Mouse (Mus musculus): Measurements from ENCODE around the gene Ccdc69. TPM values are rescaled to one million over a fixed set of nuclear protein-coding genes. Genes with fewer than 3 reads are reported as not detected.
A peak's percentile ranks its signal among the peaks of the same experiment; 100 is the strongest.

Ccdc69 gene
- total RNA-seq, 1 experiment from 2014 or later, result 41.1 TPM

- no peak for ATAC-seq (replicated peaks; ENCODE audit: insufficient number of reproducible peaks, low FRiP score, low TSS enrichment, poor library complexity, severe bottlenecking)
These were observed 56.5 kb downstream of the Ccdc69 start for GRCm38 (mm10) chr11:55021458-55021857.

GRCm38 (mm10) chr11:55019711-55020110, 58.2 kb downstream of the Ccdc69 start:
- no peak for ATAC-seq (replicated peaks; ENCODE audit: insufficient number of reproducible peaks, low FRiP score, low TSS enrichment, poor library complexity, severe bottlenecking)

GRCm38 (mm10) chr11:55018034-55018433, 59.9 kb downstream of the Ccdc69 start:
- no peak for ATAC-seq (replicated peaks; ENCODE audit: insufficient number of reproducible peaks, low FRiP score, low TSS enrichment, poor library complexity, severe bottlenecking)

- ATAC-seq (replicated peaks; ENCODE audit: insufficient number of reproducible peaks, low FRiP score, low TSS enrichment, poor library complexity, severe bottlenecking), result no peak
These were observed 60.7 kb downstream of the Ccdc69 start for GRCm38 (mm10) chr11:55017201-55017600.

DNA sequence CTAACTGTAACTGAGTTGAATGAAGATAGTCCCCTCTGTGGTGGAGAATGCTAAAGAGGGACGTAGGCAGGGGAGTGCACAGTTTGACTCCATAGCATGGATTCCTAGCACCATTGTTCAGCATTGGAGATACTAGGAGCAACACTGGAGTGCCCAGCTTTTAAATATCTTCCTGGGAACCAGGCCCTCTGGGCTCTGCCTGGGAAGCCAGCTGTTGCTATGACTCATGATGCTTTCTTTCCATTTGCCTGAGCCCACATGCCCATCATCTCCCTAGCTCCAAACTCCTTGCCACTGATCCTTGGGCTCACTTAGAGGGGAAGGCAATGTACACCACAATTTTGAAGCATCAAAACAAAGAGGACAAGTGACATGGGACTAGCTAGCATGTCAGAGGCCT, 61.2 kb downstream of the Ccdc69 start:
- no peak for ATAC-seq (replicated peaks; ENCODE audit: insufficient number of reproducible peaks, low FRiP score, low TSS enrichment, poor library complexity, severe bottlenecking)

GRCm38 (mm10) chr11:55015831-55016241, 62.1 kb downstream of the Ccdc69 start:
- ATAC-seq (replicated peaks; ENCODE audit: insufficient number of reproducible peaks, low FRiP score, low TSS enrichment, poor library complexity, severe bottlenecking), result no peak

DNA sequence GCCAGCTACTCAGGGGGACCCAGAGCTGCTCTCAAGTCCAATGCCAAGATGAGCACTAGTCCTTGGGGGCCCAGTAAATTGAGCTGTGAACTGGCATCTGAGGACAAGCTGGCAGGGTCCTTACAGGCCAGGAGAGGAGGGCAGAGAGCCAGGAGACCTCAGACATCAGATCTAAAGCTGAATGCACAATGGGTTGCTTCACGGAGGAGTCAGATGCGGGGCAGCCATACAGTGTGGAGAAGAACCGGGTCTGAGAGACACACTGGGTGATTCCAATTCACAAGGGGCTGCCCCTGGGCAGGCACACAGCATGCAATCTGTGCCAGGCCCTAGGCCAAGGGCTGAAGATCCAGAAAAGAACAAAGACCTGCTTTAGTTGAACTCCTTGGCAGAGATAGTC, 62.7 kb downstream of the Ccdc69 start:
- ATAC-seq (replicated peaks; ENCODE audit: insufficient number of reproducible peaks, low FRiP score, low TSS enrichment, poor library complexity, severe bottlenecking), result no peak

DNA sequence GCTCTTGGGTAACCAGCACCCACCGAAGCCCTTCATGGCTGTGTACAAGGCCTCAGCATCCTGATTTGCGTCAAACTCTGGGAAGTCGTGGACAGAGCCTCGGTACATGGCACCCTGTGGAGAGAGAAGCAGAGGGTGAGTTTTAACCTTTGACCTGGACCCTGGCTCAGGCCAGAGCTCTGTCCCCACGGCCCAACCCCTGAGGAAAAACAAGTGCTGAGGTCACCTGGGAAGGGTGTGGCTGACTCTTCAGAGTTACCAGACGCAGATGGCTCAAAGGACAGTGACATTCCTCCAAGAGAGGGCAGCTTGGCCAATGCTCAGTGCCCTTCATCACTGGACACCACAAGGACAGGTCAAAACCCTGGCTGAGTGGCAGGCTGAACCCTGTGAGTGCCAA, 64.1 kb downstream of the Ccdc69 start:
- no peak for ATAC-seq (replicated peaks; ENCODE audit: insufficient number of reproducible peaks, low FRiP score, low TSS enrichment, poor library complexity, severe bottlenecking)

- 0 out of 2 replicates have a peak, but pooled peaks have one; percentile 10 for ATAC-seq (replicated peaks; ENCODE audit: insufficient number of reproducible peaks, low FRiP score, low TSS enrichment, poor library complexity, severe bottlenecking)
These were observed 65.1 kb downstream of the Ccdc69 start for GRCm38 (mm10) chr11:55012551-55013521.

DNA sequence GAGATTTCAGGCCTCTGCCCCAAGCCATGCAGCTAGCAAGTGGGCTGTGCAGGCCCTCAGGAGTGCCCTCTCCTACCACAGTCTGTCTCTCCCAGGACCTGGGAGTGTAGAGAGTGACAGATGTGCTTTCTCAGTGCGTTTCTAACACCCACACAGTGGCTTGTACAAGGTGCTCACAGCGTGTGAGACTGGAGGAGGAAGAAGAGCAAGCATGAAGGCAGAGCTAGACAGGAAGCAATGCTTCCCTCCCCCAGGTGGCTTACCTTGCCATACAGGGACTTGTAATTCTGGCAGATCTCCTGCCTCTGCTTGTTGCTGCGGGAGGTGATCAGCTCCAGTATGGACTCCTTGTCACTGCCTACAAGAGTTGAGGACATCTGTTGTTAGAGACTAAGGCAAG, 66.5 kb downstream of the Ccdc69 start:
- ATAC-seq (replicated peaks; ENCODE audit: insufficient number of reproducible peaks, low FRiP score, low TSS enrichment, poor library complexity, severe bottlenecking), result no peak

DNA sequence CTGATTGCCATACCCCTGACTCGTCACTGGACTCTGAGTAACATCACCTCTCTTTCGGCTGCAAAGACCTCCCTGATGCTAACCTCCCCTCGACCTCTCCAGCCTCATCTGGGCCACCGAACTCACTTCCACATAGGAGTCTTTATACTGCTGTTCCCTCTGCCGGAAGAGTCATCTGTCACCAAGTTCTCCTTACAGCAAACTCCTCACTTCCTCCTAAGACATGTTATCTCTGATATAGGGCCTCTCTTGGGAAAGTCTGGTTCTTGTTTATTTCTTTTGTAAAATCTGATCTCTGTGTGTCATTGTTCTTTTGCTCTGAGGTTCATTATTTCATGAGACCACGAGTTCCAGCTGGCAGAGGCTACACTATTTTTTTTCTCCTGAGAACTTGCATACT, 69.7 kb downstream of the Ccdc69 start:
- peak; percentile 54 for ATAC-seq (replicated peaks; ENCODE audit: insufficient number of reproducible peaks, low FRiP score, low TSS enrichment, poor library complexity, severe bottlenecking)

DNA sequence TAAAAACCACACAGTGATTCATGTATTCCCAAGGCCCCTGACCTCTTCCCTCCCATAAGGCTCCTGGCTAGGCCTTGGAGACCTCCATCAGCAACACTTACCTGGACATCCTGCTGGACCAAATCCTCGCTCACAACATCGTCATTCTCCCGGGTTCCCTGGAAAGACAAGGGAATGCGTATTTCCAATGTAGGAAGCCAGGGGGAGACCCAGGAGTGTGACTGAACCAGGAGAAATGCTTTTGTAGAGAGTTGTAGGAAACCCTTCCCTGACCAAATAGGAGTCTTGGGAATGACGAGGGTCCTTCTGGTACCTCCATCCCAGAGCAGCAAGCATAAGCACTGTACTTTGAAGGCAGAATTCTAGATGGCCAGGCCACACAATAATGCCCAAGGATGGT, 72.2 kb downstream of the Ccdc69 start:
- ATAC-seq (replicated peaks; ENCODE audit: insufficient number of reproducible peaks, low FRiP score, low TSS enrichment, poor library complexity, severe bottlenecking), result no peak

- peak; percentile 49; the same call in 1 of the 2 replicates for ATAC-seq (replicated peaks; ENCODE audit: insufficient number of reproducible peaks, low FRiP score, low TSS enrichment, poor library complexity, severe bottlenecking)
These were observed 72.9 kb downstream of the Ccdc69 start for GRCm38 (mm10) chr11:55004970-55005502.

Other genes starting within 250 kb of the Ccdc69 start
- 1.1 to 9.4 TPM (median 4.3 TPM) in 3 replicates for gene Lyrm7, start 217.2 kb downstream of the Ccdc69 start, total RNA-seq (2017)
- 266 to 549 TPM (median 344 TPM) in 3 replicates for gene Hint1, start 211.7 kb downstream of the Ccdc69 start, total RNA-seq (2017)
- gene Gpx3, start 175.7 kb downstream of the Ccdc69 start, total RNA-seq (2017), result 0.29 TPM in 1 of 3 replicates, not detected in the others
- 62.1 to 83.4 TPM (median 78.5 TPM) in 3 replicates for gene Tnip1, start 115.2 kb downstream of the Ccdc69 start, total RNA-seq (2017)
- 264 to 506 TPM (median 281 TPM) in 3 replicates for gene Anxa6, start 44.7 kb downstream of the Ccdc69 start, total RNA-seq (2017)
- gene Gm2a, start 20.0 kb upstream of the Ccdc69 start, total RNA-seq (2017), result 182 to 271 TPM (median 223 TPM) in 3 replicates
- gene Slc36a3, start 73.6 kb upstream of the Ccdc69 start, total RNA-seq (2017), result not detected in 3 replicates
- gene Slc36a2, start 106.9 kb upstream of the Ccdc69 start, total RNA-seq (2017), result not detected in 3 replicates
- gene Slc36a1, start 126.2 kb upstream of the Ccdc69 start, total RNA-seq (2017), result 5.2 to 11.1 TPM (median 8.1 TPM) in 3 replicates